Mouse (Mus musculus) cortical plate, adult 2 months (tissue): ENCODE results near the gene Ykt6. TPM values are rescaled to one million over a fixed set of nuclear protein-coding genes. Genes with fewer than 3 reads are reported as not detected.
A peak's percentile ranks its signal among the peaks of the same experiment; 100 is the strongest.
"Not testable (repeated sequence)": the region's sequence is repeated elsewhere in the genome, so short reads cannot be mapped to it uniquely, and the experiment has no call there.

Experiments used
- H3K27ac ChIP-seq: fragments of 200-500 bp; 2 replicates; pipeline ENCODE4 v1.5.1; 2012; ENCODE audit warnings: low read length, control low read depth, inconsistent platforms; ENCODE audit not compliant: insufficient read depth
- H3K4me1 ChIP-seq: fragments of 200-500 bp; 2 replicates; pipeline ENCODE4 v1.6.1; 2011; ENCODE audit warnings: low read length; ENCODE audit not compliant: control insufficient read depth, insufficient read depth
- H3K4me3 ChIP-seq: fragments of 200-500 bp; 2 replicates; pipeline ENCODE4 v1.5.1; 2011; ENCODE audit warnings: mild to moderate bottlenecking, low read length, control low read depth; ENCODE audit not compliant: insufficient read depth
- CTCF ChIP-seq: fragments of 200-500 bp; IDR thresholded peaks from 2 replicates; pipeline ENCODE4 v1.5.1; 2011; ENCODE audit warnings: mild to moderate bottlenecking, control low read depth, low read length; ENCODE audit not compliant: insufficient read depth; ENCODE audit errors: extremely low read depth
- POLR2A ChIP-seq: fragments of 200-500 bp; IDR thresholded peaks from 2 replicates; pipeline ENCODE4 v1.6.1; 2011; ENCODE audit warnings: mild to moderate bottlenecking, low read length, control low read depth; ENCODE audit not compliant: insufficient read depth; ENCODE audit errors: extremely low read depth
- polyA plus RNA-seq: library from polyadenylated mRNA; depleted of rRNA; stranded (reverse); fragments of >200 nt; gene quantifications from 2 replicates; pipeline ENCODE4 v1.2.3, GENCODE M21; 2012

Ykt6 gene
- polyA plus RNA-seq, 1 experiment: 65.3 TPM

DNA sequence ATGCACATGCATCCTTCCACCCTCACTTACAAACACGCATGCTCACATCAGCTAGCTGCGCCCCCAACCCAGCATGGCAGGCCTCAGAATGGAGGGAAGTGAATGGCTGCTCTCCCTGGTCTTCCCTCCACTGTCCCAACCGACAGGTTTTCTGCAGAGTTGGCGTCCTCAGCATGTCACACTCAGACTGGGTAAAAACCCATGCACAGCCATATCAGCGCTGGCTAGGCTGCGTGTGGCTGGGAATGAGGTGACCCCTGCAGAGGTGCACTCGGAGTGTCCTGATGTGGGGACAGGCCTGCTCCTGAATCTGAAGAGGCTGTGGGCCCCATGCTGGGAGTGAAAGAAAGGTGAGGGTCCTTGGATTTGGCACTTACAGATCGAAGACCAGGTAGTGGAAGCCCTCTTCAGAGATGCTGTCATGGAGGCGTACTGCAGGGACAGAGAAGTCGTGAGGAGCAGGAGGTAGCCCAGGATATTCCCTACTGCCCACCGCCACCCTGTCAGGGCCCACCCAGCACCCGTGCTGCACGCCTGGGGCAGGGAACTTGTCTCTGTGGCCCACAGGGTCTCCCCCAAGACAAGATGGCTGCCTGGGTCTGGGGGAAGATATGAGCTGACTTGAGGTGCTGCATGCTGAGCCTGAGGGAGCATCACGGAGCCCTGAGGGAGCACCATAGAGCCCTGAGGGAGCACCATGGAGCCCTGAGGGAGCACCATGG, 45.6 kb downstream of the Ykt6 start:
- H3K27ac ChIP-seq: peak overlapping the region; percentile 84
- H3K4me1 ChIP-seq: peaks cover 45% of the 10 kb centered on the region
- H3K4me3 ChIP-seq: no peak overlapping the region
- no peak for TF ChIP-seq POLR2A
- no peak for TF ChIP-seq CTCF

DNA sequence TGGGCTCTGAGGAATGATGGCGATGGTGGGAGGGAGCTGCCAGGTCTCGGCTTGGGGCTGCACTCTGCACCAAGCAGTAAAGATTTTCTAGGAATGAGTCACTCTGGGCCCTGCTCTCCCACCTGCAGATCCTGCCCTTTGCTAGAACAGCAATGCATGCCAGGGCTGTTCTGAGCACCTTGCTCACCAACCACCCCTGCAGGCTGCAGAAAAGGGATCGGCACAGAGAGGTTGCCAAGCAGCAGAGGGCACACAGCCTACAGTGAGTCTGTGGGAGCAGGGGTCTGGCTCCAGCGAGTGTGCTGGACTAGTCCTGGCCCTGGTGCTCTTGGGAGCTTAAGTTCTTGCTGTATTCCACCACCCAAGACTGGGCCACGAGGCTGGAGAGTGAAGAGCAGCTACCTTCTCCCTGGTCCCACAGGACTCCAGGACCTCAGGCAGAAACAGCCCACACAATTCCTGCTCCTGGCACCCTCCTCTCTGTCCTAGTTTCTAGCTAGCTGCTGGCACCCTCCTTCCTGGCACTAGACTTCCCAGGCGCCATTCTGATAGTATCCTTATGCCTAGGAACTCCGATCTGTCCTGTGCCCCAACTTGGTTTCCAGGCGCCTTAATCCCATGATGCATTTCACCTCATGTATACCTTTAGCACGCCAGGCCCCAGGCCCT, 46.6 kb downstream of the Ykt6 start:
- peaks cover 45% of the 10 kb centered on the region for H3K4me1 ChIP-seq
- H3K27ac ChIP-seq: peak overlapping the region; percentile 84

DNA sequence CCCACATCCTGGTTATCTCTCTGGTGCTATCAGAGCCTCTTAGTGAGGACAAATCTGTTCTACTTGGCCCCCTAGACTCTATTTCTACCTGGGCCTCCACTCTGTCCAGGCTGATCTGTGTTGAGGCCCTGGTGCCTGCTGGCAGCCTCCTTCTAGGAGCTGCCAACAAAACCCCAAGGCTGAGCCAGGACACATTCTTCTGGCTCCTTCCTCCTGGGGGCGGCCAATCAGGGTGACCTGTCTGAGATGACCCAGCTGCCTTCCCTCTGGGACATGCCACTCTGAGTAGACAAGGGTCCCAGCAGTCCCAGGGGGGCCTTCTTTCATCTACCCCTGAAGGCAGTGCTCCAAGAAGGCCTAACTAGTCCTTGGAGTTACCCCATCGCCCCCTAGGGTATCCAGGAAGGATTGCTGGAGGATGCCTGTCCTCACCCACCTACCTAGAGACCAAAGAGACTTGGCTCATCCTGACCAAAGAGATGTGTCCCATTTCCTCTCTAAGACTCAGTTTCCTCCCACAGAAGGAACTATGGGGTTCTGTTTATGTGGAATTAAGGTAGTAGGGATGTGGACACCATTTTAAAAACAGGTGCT, 47.6 kb downstream of the Ykt6 start:
- H3K27ac ChIP-seq: peak overlapping the region; percentile 66

More for the DNA sequence above, 46.6 kb downstream of the Ykt6 start:
- TF ChIP-seq CTCF: no peak
- TF ChIP-seq POLR2A: no peak
- H3K4me3 ChIP-seq: no peak overlapping the region

DNA sequence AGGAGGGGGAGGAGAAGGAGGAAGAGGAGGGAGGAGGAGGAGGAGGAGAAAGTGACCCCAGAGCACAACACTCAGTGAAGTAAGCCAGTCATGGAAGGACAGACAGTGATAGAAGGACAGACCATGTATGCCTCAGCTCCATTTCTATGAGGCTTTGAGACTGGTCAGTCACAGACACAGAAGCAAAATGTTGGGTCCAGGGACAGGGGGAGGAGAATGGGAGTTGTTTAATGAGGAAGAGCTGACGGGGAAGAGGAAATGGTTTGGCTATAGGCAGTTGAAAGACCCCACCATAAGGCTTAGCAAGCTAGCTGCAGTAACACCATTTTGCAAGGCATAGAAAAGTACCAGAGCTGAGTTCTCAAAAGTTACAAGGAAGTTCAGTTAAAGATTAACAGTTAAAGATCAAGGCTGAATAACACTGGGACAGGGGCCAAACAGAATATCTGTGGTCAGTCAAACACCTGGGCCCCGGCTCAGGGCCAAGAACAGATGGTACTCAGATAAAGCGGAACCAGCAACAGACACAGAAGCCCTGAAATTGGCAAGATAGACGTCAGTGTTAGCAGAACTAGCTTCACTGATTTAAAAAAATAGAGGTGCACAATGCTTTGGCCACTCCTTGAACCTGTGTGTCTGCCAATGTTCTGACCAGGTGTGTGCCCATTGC, 50.0 kb downstream of the Ykt6 start:
- not testable (repeated sequence) for H3K4me3 ChIP-seq, H3K27ac ChIP-seq

More for the DNA sequence above, 47.6 kb downstream of the Ykt6 start:
- Histone ChIP-seq H3K4me3 (no peak overlapping the region), H3K4me1 (peaks cover 42% of the 10 kb centered on the region)
- TF ChIP-seq POLR2A (no peak), CTCF (peak; percentile 19; the same call in 1 of the 2 replicates)

GRCm38 (mm10) chr11:6006351-6007009, 51.0 kb downstream of the Ykt6 start:
- Histone ChIP-seq H3K4me1 (peaks cover 16% of the 10 kb centered on the region), H3K4me3 (peak overlapping the region; percentile 55)
- not testable (repeated sequence) for H3K27ac ChIP-seq

More for the DNA sequence above, 50.0 kb downstream of the Ykt6 start:
- peaks cover 23% of the 10 kb centered on the region for H3K4me1 ChIP-seq

GRCm38 (mm10) chr11:6007010-6007778, 51.7 kb downstream of the Ykt6 start:
- H3K4me3 ChIP-seq: peak overlapping the region; percentile 55
- not testable (repeated sequence) for H3K4me1 ChIP-seq
- peak overlapping the region; percentile 50; the same call in 1 of the 2 replicates for H3K27ac ChIP-seq

GRCm38 (mm10) chr11:6007779-6008128, 52.3 kb downstream of the Ykt6 start:
- not testable (repeated sequence) for H3K4me1 ChIP-seq, H3K27ac ChIP-seq, H3K4me3 ChIP-seq

- H3K4me1 ChIP-seq, H3K27ac ChIP-seq, H3K4me3 ChIP-seq: not testable (repeated sequence)
Observed at GRCm38 (mm10) chr11:6010751-6011482, 55.4 kb downstream of the Ykt6 start.

GRCm38 (mm10) chr11:6011879-6012278, 56.4 kb downstream of the Ykt6 start:
- H3K4me1 ChIP-seq: peaks cover 12% of the 10 kb centered on the region
- TF ChIP-seq POLR2A (no peak), CTCF (no peak)
- no peak overlapping the region for H3K27ac ChIP-seq
- no peak overlapping the region for H3K4me3 ChIP-seq
